Comparison of ENCODE assay signal across 18 mouse cellular contexts in genomic region chr17:65571466-65571865, GRCm38 (mm10). TPM values are rescaled to one million over a fixed set of nuclear protein-coding genes. Genes with fewer than 3 reads are reported as not detected.
DNase-seq lines count a peak whose midpoint lies in the region; ATAC-seq and TF ChIP-seq lines count a peak whose summit lies in the region.
"Had no signal": no experiment of that assay in that cellular context is flagged by ENCODE, and none has a peak within 500 bp of the region (broad histone marks: within the 10 kb centered on the region; RNA-seq: fewer than 3 reads in every experiment).

No protein-coding gene starts in this region.

- no peaks in the 10 kb centered on the region for H3K27me3 ChIP-seq in heart, embryonic 10.5 days (ENCODE audit: insufficient read depth, poor library complexity, severe bottlenecking)
- no peaks in the 10 kb centered on the region for H3K27me3 ChIP-seq in heart, postnatal 0 days (ENCODE audit: control insufficient read depth, insufficient read depth, low read length)
- H3K27me3 ChIP-seq: embryonic facial prominence, embryonic 12.5 days; forebrain, embryonic 13.5 days; liver, embryonic 15.5 days had no signal

- no peak for TF ChIP-seq EP300 in heart, postnatal 0 days (IDR thresholded peaks at IDR 0.05; ENCODE audit: low read depth)

- 0 out of 2 replicates have a peak overlapping the region, but pooled peaks have one; percentile 4 for H3K27ac ChIP-seq in heart, embryonic 10.5 days
- peak overlapping the region; percentile 86 for H3K27ac ChIP-seq in heart, postnatal 0 days (ENCODE audit: low read depth)
- H3K27ac ChIP-seq: embryonic facial prominence, embryonic 12.5 days; forebrain, embryonic 13.5 days; kidney, postnatal 0 days; liver, embryonic 15.5 days had no signal

- peaks cover 18% of the 10 kb centered on the region; the same call in 1 of the 2 replicates for H3K4me1 ChIP-seq in heart, embryonic 10.5 days
- H3K4me1 ChIP-seq in lung, adult 2 months (ENCODE audit: control insufficient read depth, insufficient read depth, low read length), result no peaks in the 10 kb centered on the region; the same call in 1 of the 2 replicates
- peaks cover 11% of the 10 kb centered on the region for H3K4me1 ChIP-seq in heart, postnatal 0 days (ENCODE audit: control insufficient read depth, insufficient read depth)
- H3K4me1 ChIP-seq: embryonic facial prominence, embryonic 12.5 days; forebrain, embryonic 13.5 days had no signal

- DNase-seq in adrenal gland, adult (ENCODE audit: inconsistent age in 2 of 2, low spot score in 1 of 2), result peak; percentile 57 to 72
- DNase-seq in adrenal gland, adult 18-20 months (ENCODE audit: low spot score in 2 of 2), result no peak
- no peak for DNase-seq in heart, embryonic 10.5 days (ENCODE audit: low spot score)
- DNase-seq in heart, postnatal 14 days, result no peak
- DNase-seq in lung, adult 18-20 months, result peak; percentile 39 to 60
- DNase-seq in lung, adult 2 months, result no peak
- DNase-seq in heart, postnatal 0 days (ENCODE audit: low spot score), result peak; percentile 33
- no peak for DNase-seq in left cerebral cortex, postnatal 36 days (ENCODE audit: low spot score in 2 of 2)
- DNase-seq: gastrocnemius, postnatal 10 days had no signal

- WGBS in heart, embryonic 10.5 days, result 68% methylated on average over 8 of the region's 8 CpGs
- 61% methylated on average over 8 of the region's 8 CpGs for WGBS in lung, adult 2 months
- 53% methylated on average over 8 of the region's 8 CpGs for WGBS in heart, postnatal 0 days

- no peaks in the 10 kb centered on the region for H3K9me3 ChIP-seq in heart, embryonic 10.5 days
- H3K9me3 ChIP-seq in heart, postnatal 0 days (replicated peaks; ENCODE audit: control insufficient read depth, low read length), result no peaks in the 10 kb centered on the region
- H3K9me3 ChIP-seq: embryonic facial prominence, embryonic 12.5 days; forebrain, embryonic 13.5 days; liver, embryonic 15.5 days had no signal

- ATAC-seq in heart, postnatal 0 days (ENCODE audit: insufficient read depth, low read depth), result peak; percentile 40
- ATAC-seq: forebrain, embryonic 13.5 days had no signal

- intact Hi-C loops in heart, postnatal 14 days (cut with DNase I), result no loop called here
- intact Hi-C loops in left cerebral cortex, postnatal 36 days (cut with DNase I), result no loop called here

- H3K9ac ChIP-seq in heart, postnatal 0 days (replicated peaks; ENCODE audit: low read depth, low read length), result no peak overlapping the region
- H3K9ac ChIP-seq: embryonic facial prominence, embryonic 12.5 days; forebrain, embryonic 13.5 days; liver, embryonic 15.5 days had no signal

- no peaks in the 10 kb centered on the region; the same call in 1 of the 2 replicates for H3K36me3 ChIP-seq in heart, embryonic 10.5 days
- H3K36me3 ChIP-seq in heart, postnatal 0 days (replicated peaks; ENCODE audit: control insufficient read depth, insufficient read depth, low read length), result 0 out of 2 replicates have a peak, but pooled peaks cover 5% of the 10 kb centered on the region
- H3K36me3 ChIP-seq: liver, embryonic 15.5 days had no signal

- no peak overlapping the region for H3K4me3 ChIP-seq in heart, embryonic 10.5 days
- H3K4me3 ChIP-seq in lung, adult 2 months (replicated peaks; ENCODE audit: extremely low read depth, low read depth, low read length), result no peak overlapping the region
- no peak overlapping the region for H3K4me3 ChIP-seq in heart, postnatal 0 days (ENCODE audit: low read depth, low read length)
- H3K4me3 ChIP-seq: embryonic facial prominence, embryonic 12.5 days; erythroblast, embryonic 14.5 days; forebrain, embryonic 13.5 days; liver, embryonic 15.5 days had no signal

- no peak overlapping the region for H3K4me2 ChIP-seq in heart, postnatal 0 days (ENCODE audit: low read depth, low read length)
- H3K4me2 ChIP-seq: embryonic facial prominence, embryonic 12.5 days; forebrain, embryonic 13.5 days; liver, embryonic 15.5 days; midbrain, embryonic 11.5 days had no signal

- TF ChIP-seq CTCF in lung, adult 2 months (IDR thresholded peaks at IDR 0.05; ENCODE audit: insufficient read depth, low read length), result no peak
- TF ChIP-seq CTCF in heart, postnatal 0 days (IDR thresholded peaks at IDR 0.05; ENCODE audit: low read depth), result no peak

- no peak for TF ChIP-seq POLR2A in lung, adult 2 months (IDR thresholded peaks at IDR 0.05; ENCODE audit: borderline replicate concordance, extremely low read depth, low read depth, low read length)

RNA-seq across cellular contexts. Expression of gene Tmem232, which starts 30.9 kb away (rescaled TPM):
- total RNA-seq in adrenal gland, adult 18-20 months (2021), result not detected
- polyA plus RNA-seq in heart, embryonic 10.5 days (2016; fragmentation: Nextera tagmentation; extraction: Ambion mirVana), result 0.20 TPM in 1 of 2 replicates, not detected in the other
- total RNA-seq in heart, postnatal 14 days (2021), result not detected
- polyA plus RNA-seq in lung, adult 2 months (2012; rRNA removed), result 0.65 and 1.6 TPM in 2 replicates
- total RNA-seq in heart, postnatal 0 days (2014; rRNA removed; ENCODE audit: low replicate concordance), result not detected in 2 replicates
- polyA plus RNA-seq in heart, postnatal 0 days (2015; fragmentation: Nextera tagmentation; extraction: Ambion mirVana), result 0.18 and 0.23 TPM in 2 replicates
- 1 to 10 TPM; 1.4 to 2.6 TPM for total RNA-seq in left cerebral cortex, postnatal 36 days (2021)
- total RNA-seq: hematopoietic stem cell, adult 5-6 weeks had no signal
- polyA plus RNA-seq: erythroblast, embryonic 14.5 days; liver, embryonic 15.5 days; midbrain, embryonic 11.5 days; small intestine, adult 2 months; thymus, postnatal 0 days had no signal

RNA-seq across cellular contexts. Expression of gene Vapa, which starts 41.9 kb away (rescaled TPM):
- 100 to 1,000 TPM; 138 to 182 TPM for total RNA-seq in adrenal gland, adult 18-20 months (2021)
- polyA plus RNA-seq in heart, embryonic 10.5 days (2016; fragmentation: Nextera tagmentation; extraction: Ambion mirVana), result 153 and 179 TPM in 2 replicates
- 10 to 100 TPM; 84.0 to 95.2 TPM for total RNA-seq in heart, postnatal 14 days (2021)
- 40.3 and 68.3 TPM in 2 replicates for polyA plus RNA-seq in lung, adult 2 months (2012; rRNA removed)
- 49.8 and 79.9 TPM in 2 replicates for total RNA-seq in heart, postnatal 0 days (2014; rRNA removed; ENCODE audit: low replicate concordance)
- polyA plus RNA-seq in heart, postnatal 0 days (2015; fragmentation: Nextera tagmentation; extraction: Ambion mirVana), result 139 and 144 TPM in 2 replicates
- 100 to 1,000 TPM; 157 to 164 TPM for total RNA-seq in left cerebral cortex, postnatal 36 days (2021)

Comparison
In these comparisons a context has a peak if more than half of its experiments do, and no peak if none do; other contexts are left out.
1. DNase-seq: peak in adrenal gland, adult (2 of 2), lung, adult 18-20 months (2 of 2) and heart, postnatal 0 days (single experiment); none in adrenal gland, adult 18-20 months (0 of 2), heart, embryonic 10.5 days (single experiment), heart, postnatal 14 days (0 of 2), lung, adult 2 months (single experiment) and left cerebral cortex, postnatal 36 days (0 of 2).